Mouse (Mus musculus): ENCODE results near the gene Tbca. TPM values are rescaled to one million over a fixed set of nuclear protein-coding genes. Genes with fewer than 3 reads are reported as not detected.

The Tbca gene
- polyA plus RNA-seq, 1 experiment from 2014 or later = 289 TPM

- no peak overlapping the region for H3K27ac ChIP-seq (replicated peaks)
- no peaks in the 10 kb centered on the region for H3K36me3 ChIP-seq (replicated peaks)
- no peaks in the 10 kb centered on the region for H3K9me3 ChIP-seq
- H3K4me3 ChIP-seq = peak overlapping the region; percentile 30
- peaks cover 100% of the 10 kb centered on the region for H3K27me3 ChIP-seq (replicated peaks; ENCODE audit: low read depth, poor library complexity, severe bottlenecking)
- no peak for DNase-seq (ENCODE audit: low spot score)
- peaks cover 18% of the 10 kb centered on the region for H3K4me1 ChIP-seq
- under 1% methylated on average over 23 of the region's 23 CpGs for whole genome bisulfite sequencing
These were observed 86.1 kb downstream of the Tbca start for GRCm38 (mm10) chr13:94874656-94875395.

- peak within 1 kb of the TSS; percentile 30 for H3K4me3 ChIP-seq
These were observed 86.7 kb downstream of the Tbca start, which contains the start of gene Otp for GRCm38 (mm10) chr13:94875396-94875880. Otp (plus strand) TSS chr13:94875602.

GRCm38 (mm10) chr13:94876286-94877210, 87.8 kb downstream of the Tbca start:
- under 1% methylated on average over 30 of the region's 30 CpGs for WGBS
- Histone ChIP-seq H3K4me1 (peaks cover 18% of the 10 kb centered on the region), H3K27ac (replicated peaks) (no peak overlapping the region), H3K9me3 (no peaks in the 10 kb centered on the region), H3K27me3 (replicated peaks; ENCODE audit: low read depth, poor library complexity, severe bottlenecking) (peaks cover 100% of the 10 kb centered on the region), H3K4me3 (no peak overlapping the region), H3K36me3 (replicated peaks) (no peaks in the 10 kb centered on the region)
- DNase-seq (ENCODE audit: low spot score) = peak; percentile 42

More at GRCm38 (mm10) chr13:94875396-94875880, 86.7 kb downstream of the Tbca start, which contains the start of gene Otp:
- under 1% methylated on average over 30 of the region's 30 CpGs for WGBS
- no peaks in the 10 kb centered on the region for H3K36me3 ChIP-seq (replicated peaks)
- H3K27me3 ChIP-seq (replicated peaks; ENCODE audit: low read depth, poor library complexity, severe bottlenecking) = peaks cover 100% of the 10 kb centered on the region
- H3K27ac ChIP-seq (replicated peaks) = no peak within 1 kb of the TSS
- peak; percentile 79 for DNase-seq (ENCODE audit: low spot score)
- peaks cover 18% of the 10 kb centered on the region for H3K4me1 ChIP-seq
- H3K9me3 ChIP-seq = no peaks in the 10 kb centered on the region

DNA sequence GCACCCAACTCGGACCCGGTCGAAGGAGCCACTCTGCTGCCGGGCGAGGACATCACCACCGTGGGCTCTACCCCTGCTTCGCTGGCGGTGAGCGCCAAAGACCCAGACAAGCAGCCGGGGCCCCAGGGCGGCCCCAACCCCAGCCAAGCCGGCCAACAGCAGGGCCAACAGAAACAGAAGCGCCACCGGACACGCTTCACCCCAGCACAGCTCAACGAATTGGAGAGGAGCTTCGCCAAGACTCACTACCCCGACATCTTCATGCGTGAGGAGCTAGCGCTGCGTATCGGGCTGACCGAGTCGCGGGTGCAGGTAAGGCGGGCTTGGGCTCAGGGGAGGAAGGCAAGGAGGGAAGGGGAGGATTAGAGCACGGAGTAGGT, 88.5 kb downstream of the Tbca start:
- Histone ChIP-seq H3K9me3 (no peaks in the 10 kb centered on the region), H3K4me3 (no peak overlapping the region), H3K36me3 (replicated peaks) (no peaks in the 10 kb centered on the region), H3K4me1 (peaks cover 18% of the 10 kb centered on the region), H3K27ac (replicated peaks) (no peak overlapping the region), H3K27me3 (replicated peaks; ENCODE audit: low read depth, poor library complexity, severe bottlenecking) (peaks cover 100% of the 10 kb centered on the region)
- DNase-seq (ENCODE audit: low spot score) = peak; percentile 45
- under 1% methylated on average over 27 of the region's 27 CpGs for WGBS

- WGBS = 9% methylated on average over 10 of the region's 10 CpGs
- DNase-seq (ENCODE audit: low spot score) = no peak
These were observed 89.5 kb downstream of the Tbca start for GRCm38 (mm10) chr13:94877991-94878745.

GRCm38 (mm10) chr13:94881201-94881600, 92.5 kb downstream of the Tbca start:
- WGBS = under 1% methylated on average over 3 of the region's 3 CpGs
- H3K27ac ChIP-seq (replicated peaks) = no peak overlapping the region
- no peak for DNase-seq (ENCODE audit: low spot score)
- H3K4me3 ChIP-seq = no peak overlapping the region
- peaks cover 100% of the 10 kb centered on the region for H3K27me3 ChIP-seq (replicated peaks; ENCODE audit: low read depth, poor library complexity, severe bottlenecking)
- H3K9me3 ChIP-seq = no peaks in the 10 kb centered on the region
- no peaks in the 10 kb centered on the region for H3K36me3 ChIP-seq (replicated peaks)
- peaks cover 25% of the 10 kb centered on the region for H3K4me1 ChIP-seq

More at GRCm38 (mm10) chr13:94877991-94878745, 89.5 kb downstream of the Tbca start:
- Histone ChIP-seq H3K4me3 (no peak overlapping the region), H3K27ac (replicated peaks) (no peak overlapping the region), H3K27me3 (replicated peaks; ENCODE audit: low read depth, poor library complexity, severe bottlenecking) (peaks cover 100% of the 10 kb centered on the region), H3K36me3 (replicated peaks) (no peaks in the 10 kb centered on the region), H3K9me3 (no peaks in the 10 kb centered on the region), H3K4me1 (peaks cover 24% of the 10 kb centered on the region)

DNA sequence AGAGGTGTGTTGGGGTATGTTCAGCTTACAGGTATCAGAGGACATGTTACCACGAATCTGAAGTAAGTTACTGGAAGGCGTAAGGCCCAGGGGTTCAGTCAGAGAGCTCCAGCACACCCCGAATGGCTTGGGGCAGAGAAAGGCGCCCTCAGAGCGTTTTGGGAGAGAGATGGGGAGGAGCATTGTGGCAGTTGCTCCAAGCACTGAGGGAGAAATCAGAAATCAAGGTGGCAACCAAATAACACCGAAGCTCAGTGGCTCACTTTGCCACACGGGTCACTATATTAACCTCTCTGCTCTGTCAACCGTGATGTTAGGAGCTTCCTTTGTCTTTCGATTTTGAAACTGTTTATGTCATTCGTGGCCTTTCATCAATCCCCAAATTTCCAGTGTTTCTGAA, 93.5 kb downstream of the Tbca start:
- Histone ChIP-seq H3K27ac (replicated peaks) (no peak overlapping the region), H3K27me3 (replicated peaks; ENCODE audit: low read depth, poor library complexity, severe bottlenecking) (peaks cover 100% of the 10 kb centered on the region), H3K4me3 (peak overlapping the region; percentile 59; the same call in 1 of the 2 replicates), H3K9me3 (no peaks in the 10 kb centered on the region), H3K36me3 (replicated peaks) (no peaks in the 10 kb centered on the region), H3K4me1 (peaks cover 23% of the 10 kb centered on the region)
- 1% methylated on average over 10 of the region's 10 CpGs for WGBS
- no peak for DNase-seq (ENCODE audit: low spot score)

DNA sequence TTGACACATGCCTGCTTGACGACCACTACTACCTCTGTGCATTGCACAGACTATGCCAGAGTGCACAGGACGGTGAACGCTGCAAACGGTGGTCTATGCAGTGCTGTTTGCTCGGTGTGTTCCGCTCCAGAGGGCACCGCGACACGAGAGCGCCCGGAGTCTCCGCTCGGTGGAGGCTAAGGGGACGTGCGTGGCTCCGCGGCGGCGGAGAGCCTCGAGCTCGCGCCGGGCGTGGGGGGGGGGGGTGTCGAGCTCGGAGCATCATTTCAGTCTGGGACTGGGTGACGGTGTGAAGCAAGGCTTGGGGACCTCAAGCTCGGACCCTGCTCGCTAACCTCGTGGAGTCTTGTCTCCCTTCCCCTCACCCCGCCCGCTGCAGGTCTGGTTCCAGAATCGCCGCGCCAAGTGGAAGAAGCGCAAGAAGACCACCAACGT, 94.0 kb downstream of the Tbca start:
- Histone ChIP-seq H3K9me3 (no peaks in the 10 kb centered on the region), H3K27me3 (replicated peaks; ENCODE audit: low read depth, poor library complexity, severe bottlenecking) (peaks cover 100% of the 10 kb centered on the region), H3K4me3 (peak overlapping the region; percentile 59), H3K27ac (replicated peaks) (no peak overlapping the region), H3K36me3 (replicated peaks) (no peaks in the 10 kb centered on the region), H3K4me1 (peaks cover 22% of the 10 kb centered on the region)
- WGBS = under 1% methylated on average over 37 of the region's 37 CpGs
- peak; percentile 46 for DNase-seq (ENCODE audit: low spot score)

DNA sequence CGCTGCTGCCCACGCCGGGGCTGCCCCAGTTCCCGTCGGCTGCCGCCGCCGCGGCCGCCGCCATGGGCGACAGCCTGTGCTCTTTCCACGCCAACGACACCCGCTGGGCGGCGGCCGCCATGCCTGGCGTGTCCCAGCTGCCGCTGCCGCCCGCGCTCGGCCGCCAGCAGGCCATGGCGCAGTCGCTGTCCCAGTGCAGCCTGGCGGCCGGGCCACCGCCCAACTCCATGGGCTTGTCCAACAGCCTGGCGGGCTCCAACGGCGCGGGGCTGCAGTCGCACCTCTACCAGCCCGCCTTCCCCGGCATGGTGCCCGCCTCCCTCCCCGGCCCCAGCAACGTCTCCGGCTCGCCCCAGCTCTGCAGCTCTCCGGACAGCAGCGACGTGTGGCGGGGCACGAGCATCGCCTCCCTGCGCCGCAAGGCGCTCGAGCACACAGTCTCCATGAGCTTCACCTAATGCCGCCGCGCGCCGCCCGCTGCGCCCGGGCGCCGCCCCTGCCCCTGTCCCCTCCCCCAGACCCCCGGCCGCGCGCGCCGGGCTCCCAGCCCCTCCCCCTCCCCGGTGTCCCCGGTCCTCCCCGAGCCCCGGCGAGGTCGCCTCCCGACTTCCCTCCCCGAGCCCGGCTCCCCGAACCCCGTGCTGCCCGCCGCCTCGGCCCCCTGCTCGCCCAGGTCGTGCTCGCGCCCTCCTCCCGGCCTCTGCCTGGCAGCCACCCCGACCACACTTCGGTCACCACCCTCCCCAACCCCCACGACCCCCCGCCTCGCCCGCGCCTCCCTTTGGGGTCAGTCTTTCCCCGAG, 94.7 kb downstream of the Tbca start:
- WGBS = under 1% methylated on average over 93 of the region's 95 CpGs
- H3K4me1 ChIP-seq = peaks cover 22% of the 10 kb centered on the region
- peak overlapping the region; percentile 21 for H3K27ac ChIP-seq (replicated peaks)
- peak overlapping the region; percentile 59 for H3K4me3 ChIP-seq
- DNase-seq (ENCODE audit: low spot score) = peak; percentile 74
- no peaks in the 10 kb centered on the region for H3K36me3 ChIP-seq (replicated peaks)
- H3K9me3 ChIP-seq = no peaks in the 10 kb centered on the region
- peaks cover 100% of the 10 kb centered on the region for H3K27me3 ChIP-seq (replicated peaks; ENCODE audit: low read depth, poor library complexity, severe bottlenecking)

- Histone ChIP-seq H3K4me1 (peaks cover 22% of the 10 kb centered on the region), H3K9me3 (no peaks in the 10 kb centered on the region), H3K27me3 (replicated peaks; ENCODE audit: low read depth, poor library complexity, severe bottlenecking) (peaks cover 100% of the 10 kb centered on the region), H3K4me3 (peak overlapping the region; percentile 59), H3K27ac (replicated peaks) (peak overlapping the region; percentile 21; the same call in 1 of the 2 replicates), H3K36me3 (replicated peaks) (no peaks in the 10 kb centered on the region)
- 1% methylated on average over 36 of the region's 36 CpGs for WGBS
- peak; percentile 73 for DNase-seq (ENCODE audit: low spot score)
These were observed 95.6 kb downstream of the Tbca start for GRCm38 (mm10) chr13:94883966-94884960.
